Mouse (Mus musculus): ENCODE results near the gene Hoxb13.

Hoxb13 gene

GRCm38 (mm10) chr11:96189810-96190522, 4.2 kb upstream of the Hoxb13 start:
- DNase-seq (ENCODE audit: low spot score in 2 of 2) = no peak

- no peak for DNase-seq (ENCODE audit: low spot score in 2 of 2)
These were observed 3.0 kb upstream of the Hoxb13 start for GRCm38 (mm10) chr11:96191132-96191531.

DNA sequence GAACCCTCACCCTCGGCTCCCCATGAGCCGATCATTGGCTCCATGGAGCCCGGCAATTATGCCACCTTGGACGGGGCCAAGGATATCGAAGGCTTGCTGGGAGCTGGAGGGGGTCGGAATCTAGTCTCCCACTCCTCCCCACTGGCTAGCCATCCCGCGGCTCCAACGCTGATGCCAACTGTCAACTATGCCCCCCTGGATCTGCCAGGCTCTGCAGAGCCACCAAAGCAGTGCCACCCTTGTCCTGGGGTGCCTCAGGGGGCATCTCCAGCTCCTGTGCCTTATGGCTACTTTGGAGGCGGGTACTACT, 240 bp downstream of the Hoxb13 start:
- DNase-seq (ENCODE audit: low spot score in 2 of 2) = no peak

GRCm38 (mm10) chr11:96194961-96195640, 985 bp downstream of the Hoxb13 start:
- DNase-seq (ENCODE audit: low spot score in 2 of 2) = no peak

GRCm38 (mm10) chr11:96195769-96196280, 1.7 kb downstream of the Hoxb13 start:
- no peak for DNase-seq (ENCODE audit: low spot score in 2 of 2)

DNA sequence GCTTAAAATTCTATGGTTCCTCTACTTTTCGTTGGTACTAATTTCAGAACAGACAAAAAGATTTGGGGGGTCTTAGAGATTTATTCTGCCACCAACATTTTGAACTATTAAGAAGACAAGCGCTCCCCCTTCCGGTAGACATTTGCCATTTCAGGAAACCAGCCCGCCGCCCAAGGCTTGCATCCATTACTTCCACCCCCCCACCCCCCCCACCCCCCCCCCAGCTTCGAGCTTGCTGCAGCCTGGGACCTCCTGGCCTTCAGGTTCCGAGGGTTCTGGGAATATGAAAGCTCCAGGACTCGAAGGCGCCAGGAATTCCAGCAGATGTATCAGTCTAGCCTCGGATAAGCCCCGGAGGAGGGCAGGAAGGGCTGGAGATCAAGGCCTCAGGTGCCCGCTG, 4.5 kb downstream of the Hoxb13 start:
- DNase-seq (ENCODE audit: low spot score in 2 of 2) = no peak

GRCm38 (mm10) chr11:96199181-96200086, 5.3 kb downstream of the Hoxb13 start:
- DNase-seq (ENCODE audit: low spot score in 2 of 2) = no peak

DNA sequence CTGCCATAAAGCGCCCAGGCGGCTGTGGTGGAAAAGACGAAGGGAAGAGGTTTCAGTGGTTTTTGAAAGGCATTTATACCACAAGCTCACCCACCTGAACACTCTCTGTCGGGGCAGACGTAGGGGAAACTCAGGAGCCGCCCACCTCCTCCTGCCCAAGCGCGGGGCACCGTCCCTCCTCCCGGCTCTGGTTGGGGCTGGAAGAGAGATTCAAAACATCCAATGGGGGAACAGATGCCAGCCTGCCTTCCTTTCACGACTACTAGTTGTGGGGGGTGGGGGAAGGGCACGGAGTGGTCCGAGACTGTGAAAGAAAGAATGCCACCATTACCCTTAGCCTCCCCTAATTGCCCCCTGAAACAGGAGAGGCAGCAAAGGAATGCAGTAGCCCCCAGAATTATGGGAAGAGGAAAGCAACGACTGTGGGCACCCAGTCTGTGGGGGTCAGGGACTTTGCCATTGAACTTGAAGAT, 6.1 kb downstream of the Hoxb13 start:
- no peak for DNase-seq (ENCODE audit: low spot score in 2 of 2)

- DNase-seq (ENCODE audit: low spot score in 2 of 2) = no peak
These were observed 7.6 kb downstream of the Hoxb13 start for GRCm38 (mm10) chr11:96201741-96202140.

GRCm38 (mm10) chr11:96202401-96203081, 8.4 kb downstream of the Hoxb13 start:
- no peak for DNase-seq (ENCODE audit: low spot score in 2 of 2)

- no peak for DNase-seq (ENCODE audit: low spot score in 2 of 2)
These were observed 9.2 kb downstream of the Hoxb13 start for GRCm38 (mm10) chr11:96203182-96203788.

GRCm38 (mm10) chr11:96203789-96204186, 9.7 kb downstream of the Hoxb13 start:
- no peak for DNase-seq (ENCODE audit: low spot score in 2 of 2)

GRCm38 (mm10) chr11:96204351-96204750, 10.2 kb downstream of the Hoxb13 start:
- no peak for DNase-seq (ENCODE audit: low spot score in 2 of 2)

DNA sequence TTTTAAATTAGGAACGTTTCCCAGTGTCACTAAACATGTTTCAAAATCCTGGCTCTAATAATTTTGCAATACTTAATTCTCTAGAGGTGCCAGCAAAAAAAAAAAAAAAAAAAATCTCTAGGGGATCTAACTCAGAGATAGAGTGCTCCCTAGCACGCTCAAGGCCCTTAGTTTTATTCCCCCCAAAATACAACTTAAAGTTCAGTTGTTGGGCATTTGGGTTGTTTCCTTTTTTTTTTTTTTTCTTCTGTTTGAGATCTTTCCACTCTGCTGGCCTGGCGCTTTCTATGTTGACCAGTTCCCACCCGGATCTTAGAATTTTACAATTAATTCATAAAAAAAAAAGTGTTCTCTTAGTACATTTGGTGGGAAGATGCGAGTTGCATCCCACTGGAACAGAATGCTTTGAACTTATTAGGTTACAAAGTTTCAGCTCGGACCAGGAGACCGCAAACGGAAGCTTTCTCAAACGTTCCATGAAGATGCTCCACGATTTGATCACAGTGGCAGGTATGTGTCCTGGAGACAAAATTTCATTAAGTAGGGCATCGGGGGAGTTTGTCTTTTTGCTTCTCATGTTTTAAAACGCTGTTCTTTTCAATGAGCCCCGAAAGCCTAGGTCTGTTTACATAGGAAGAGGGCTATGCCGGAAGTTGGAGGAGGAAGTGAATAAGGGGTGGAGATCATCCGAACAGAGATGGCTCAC, 11.5 kb downstream of the Hoxb13 start:
- no peak for DNase-seq (ENCODE audit: low spot score in 2 of 2)

DNA sequence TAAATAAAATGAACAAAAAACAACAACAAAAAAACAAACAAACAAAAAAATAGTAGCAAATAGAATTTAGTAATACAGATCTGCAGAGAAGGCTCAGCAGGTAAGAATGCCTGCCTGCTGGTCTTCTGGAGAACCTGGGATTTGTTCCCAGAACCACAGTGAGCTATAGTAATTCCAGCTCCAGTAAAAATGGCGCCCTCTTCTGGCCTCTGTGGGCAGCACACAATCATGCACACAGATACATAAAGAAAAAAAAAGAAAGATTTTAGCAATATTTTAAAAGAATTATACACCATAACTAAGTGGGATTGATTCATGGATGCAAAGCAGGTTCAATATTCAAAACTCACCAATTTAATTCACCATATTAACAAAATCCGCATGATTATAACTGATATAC, 29.7 kb downstream of the Hoxb13 start:
- no peak for DNase-seq (ENCODE audit: low spot score in 2 of 2)

GRCm38 (mm10) chr11:96227676-96228075, 33.6 kb downstream of the Hoxb13 start:
- no peak for DNase-seq (ENCODE audit: low spot score in 2 of 2)

DNA sequence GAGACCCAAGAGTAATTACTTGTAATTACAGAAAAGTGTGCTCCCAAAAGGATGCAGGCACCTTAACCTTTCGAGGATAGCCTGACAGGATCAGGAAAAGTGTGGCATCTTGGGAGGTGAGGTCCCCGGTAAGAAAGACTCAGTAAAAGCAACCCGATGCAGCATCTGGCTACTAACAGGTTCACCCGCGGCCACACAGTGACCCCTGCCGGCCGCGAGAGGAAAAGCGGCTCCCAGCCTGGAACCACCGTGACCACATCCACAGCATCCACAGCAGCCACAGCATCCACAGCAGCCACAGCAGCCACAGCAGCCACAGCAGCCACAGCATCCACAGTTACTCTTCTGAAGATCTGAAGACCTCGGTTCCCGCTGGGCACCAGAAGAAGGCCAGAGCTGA, 40.8 kb downstream of the Hoxb13 start:
- peak; percentile 23 to 30 for DNase-seq (ENCODE audit: low spot score in 2 of 2)

DNA sequence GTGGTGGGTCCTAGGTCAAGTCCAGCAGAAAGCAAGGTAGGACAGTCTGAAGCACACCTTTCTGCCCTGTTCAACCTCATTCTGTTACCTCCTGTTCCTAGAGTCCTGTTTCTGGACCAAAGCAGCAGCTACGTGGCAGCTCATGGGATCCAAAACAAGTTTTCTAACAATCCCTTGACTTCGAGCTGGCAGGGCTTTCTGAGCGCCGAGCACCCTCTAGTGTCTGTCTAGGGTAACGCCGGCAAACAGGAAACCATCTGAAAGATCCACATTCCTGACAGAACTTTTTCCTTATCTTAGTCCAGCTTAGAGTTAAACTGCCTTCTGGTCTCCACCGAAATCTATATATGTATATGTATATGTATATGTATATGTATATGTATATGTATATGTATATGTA, 46.1 kb downstream of the Hoxb13 start:
- DNase-seq (ENCODE audit: low spot score in 2 of 2) = peak; percentile 57 to 58

All from right cerebral cortex, adult 2 months (tissue).